Mouse (Mus musculus) thymus, postnatal 4 days (tissue): ENCODE data around the gene Mobp.

Source experiments
- DNase-seq: peaks from one replicate; pipeline ENCODE4 v3.0.0; 2021

Mobp gene

DNA sequence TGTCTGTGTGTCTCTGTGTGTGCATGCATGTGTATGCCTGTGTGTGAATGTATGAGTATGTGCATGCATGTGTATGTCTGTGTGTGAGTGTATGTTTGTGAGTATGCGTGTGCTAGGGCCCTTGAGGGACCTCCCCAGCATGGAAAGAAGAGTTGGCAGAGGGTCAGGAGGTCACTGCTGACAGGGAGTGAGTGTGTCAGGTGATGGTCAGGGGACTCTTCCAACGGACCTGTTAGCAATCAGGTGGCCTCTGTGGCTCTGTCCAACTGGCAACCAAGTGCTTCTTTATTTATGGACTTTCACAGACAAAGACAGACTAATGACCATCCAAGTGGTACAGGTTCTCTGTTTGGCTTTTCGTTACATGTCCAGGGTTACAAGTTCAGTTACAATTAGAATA is 69.9 kb downstream of the Mobp start:
- DNase-seq: no peak
